Mouse (Mus musculus): Measurements from ENCODE around the gene Pithd1. TPM values are rescaled to one million over a fixed set of nuclear protein-coding genes. Genes with fewer than 3 reads are reported as not detected.
"Not testable (repeated sequence)": the region's sequence is repeated elsewhere in the genome, so short reads cannot be mapped to it uniquely, and the experiment has no call there.

Gene Pithd1
- polyA plus RNA-seq, 1 experiment from 2014 or later, result 73.2 TPM

GRCm38 (mm10) chr4:135981524-135982063 is 5.5 kb downstream of the Pithd1 start:
- H3K27ac ChIP-seq, result no peak overlapping the region
- H3K36me3 ChIP-seq, result peaks cover 85% of the 10 kb centered on the region
- WGBS, result 86% methylated on average over 7 of the region's 7 CpGs
- H3K4me3 ChIP-seq, result no peak overlapping the region
- DNase-seq (ENCODE audit: low spot score), result no peak
- no peaks in the 10 kb centered on the region for H3K27me3 ChIP-seq (ENCODE audit: low read depth, poor library complexity, severe bottlenecking)
- peaks cover 9% of the 10 kb centered on the region for H3K4me1 ChIP-seq
- no peaks in the 10 kb centered on the region for H3K9me3 ChIP-seq (replicated peaks)

DNA sequence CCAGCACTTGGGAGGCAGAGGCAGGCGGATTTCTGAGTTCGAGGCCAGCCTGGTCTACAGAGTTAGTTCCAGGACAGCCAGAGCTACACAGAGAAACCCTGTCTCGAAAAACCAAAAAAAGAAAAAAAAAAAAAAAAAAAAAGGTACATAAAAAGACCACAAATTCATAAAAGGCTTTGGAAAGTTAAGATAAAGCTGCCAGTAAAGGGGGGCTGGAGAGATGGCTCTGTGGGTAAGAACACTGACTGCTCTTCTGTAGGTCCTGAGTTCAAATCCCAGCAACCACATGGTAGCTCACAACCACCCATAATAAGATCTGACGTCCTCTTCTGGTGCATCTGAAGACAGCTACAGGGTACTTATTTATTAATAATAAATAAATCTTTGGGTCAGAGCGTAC is 6.8 kb downstream of the Pithd1 start:
- 94% methylated on average over 5 of the region's 5 CpGs for WGBS
- DNase-seq (ENCODE audit: low spot score); H3K4me3 ChIP-seq; H3K27ac ChIP-seq; H3K27me3 ChIP-seq (ENCODE audit: low read depth, poor library complexity, severe bottlenecking); H3K4me1 ChIP-seq; H3K9me3 ChIP-seq (replicated peaks): not testable (repeated sequence)
- H3K36me3 ChIP-seq, result peaks cover 93% of the 10 kb centered on the region

DNA sequence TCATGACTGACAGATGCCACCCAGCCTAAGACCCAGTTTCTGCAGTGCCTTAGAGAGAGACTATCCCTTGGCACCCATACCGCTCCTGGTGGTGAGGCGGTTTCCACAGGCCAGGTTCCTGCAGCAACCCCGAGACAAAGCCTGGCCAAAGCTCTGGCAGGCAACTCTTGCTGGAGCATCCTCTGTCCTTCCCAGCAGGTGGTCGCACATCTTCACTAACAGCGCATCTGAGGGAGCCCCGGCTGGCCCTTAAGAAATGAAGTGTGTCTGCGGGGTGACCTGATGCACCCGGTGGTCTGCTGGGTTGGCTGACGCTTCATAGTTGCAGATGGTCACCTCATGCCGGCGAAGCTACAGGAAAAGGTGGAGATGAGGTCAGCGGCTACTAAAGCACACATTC is 10.9 kb downstream of the Pithd1 start:
- Histone ChIP-seq H3K27ac (no peak overlapping the region), H3K27me3 (ENCODE audit: low read depth, poor library complexity, severe bottlenecking) (no peaks in the 10 kb centered on the region), H3K4me3 (no peak overlapping the region), H3K9me3 (replicated peaks) (no peaks in the 10 kb centered on the region), H3K36me3 (peaks cover 65% of the 10 kb centered on the region), H3K4me1 (peaks cover 19% of the 10 kb centered on the region)
- 93% methylated on average over 12 of the region's 12 CpGs for WGBS
- DNase-seq (ENCODE audit: low spot score), result no peak

DNA sequence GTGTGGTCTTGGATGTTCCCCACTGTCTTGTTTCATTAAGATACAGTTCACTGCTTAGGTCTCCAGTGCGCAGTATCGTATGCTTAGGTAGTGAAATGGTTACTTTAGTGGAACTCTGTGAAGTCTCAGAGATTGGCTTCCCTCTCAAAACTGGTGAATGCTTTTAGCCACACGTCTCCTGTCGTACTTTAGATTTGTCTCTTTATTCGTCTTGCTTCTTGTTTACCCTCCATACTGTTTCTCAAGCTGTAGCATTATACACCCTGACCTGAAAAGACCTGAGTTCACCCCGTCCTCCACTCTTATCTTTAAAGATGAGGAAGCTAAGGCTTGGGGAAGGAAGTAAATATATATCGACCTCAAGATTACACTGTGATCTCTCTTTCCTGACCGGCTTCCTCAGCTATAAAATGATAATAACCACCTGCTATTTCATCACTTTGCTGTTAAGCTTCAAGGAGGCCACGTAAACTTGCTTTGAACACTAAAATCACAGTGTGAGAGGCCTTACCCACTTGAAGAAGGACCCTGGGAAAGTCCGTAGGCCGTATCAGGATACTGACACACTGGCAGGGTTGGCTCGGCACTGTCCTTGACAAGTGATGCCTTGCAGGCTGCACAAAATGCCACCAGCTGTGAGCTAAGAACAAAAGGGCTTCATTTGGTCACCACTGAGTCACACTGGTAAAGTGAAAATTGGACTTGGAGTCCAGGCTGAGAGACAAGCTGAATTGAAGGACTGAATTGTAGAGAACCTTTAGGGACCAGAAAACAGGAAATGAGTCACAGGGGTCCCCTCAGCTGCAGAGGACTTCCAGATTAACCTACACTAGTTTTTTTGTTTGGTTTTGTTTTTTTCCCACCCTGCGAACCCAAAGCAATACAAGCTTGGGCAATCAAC is 13.9 kb downstream of the Pithd1 start:
- Histone ChIP-seq H3K27ac (peak overlapping the region; percentile 91), H3K9me3 (replicated peaks) (no peaks in the 10 kb centered on the region), H3K27me3 (ENCODE audit: low read depth, poor library complexity, severe bottlenecking) (no peaks in the 10 kb centered on the region), H3K36me3 (peaks cover 69% of the 10 kb centered on the region), H3K4me3 (peak overlapping the region; percentile 98), H3K4me1 (peaks cover 33% of the 10 kb centered on the region)
- no peak for DNase-seq (ENCODE audit: low spot score)
- WGBS, result 74% methylated on average over 13 of the region's 13 CpGs

- no peaks in the 10 kb centered on the region for H3K27me3 ChIP-seq (ENCODE audit: low read depth, poor library complexity, severe bottlenecking)
- peak; percentile 89 for DNase-seq (ENCODE audit: low spot score)
Observed at GRCm38 (mm10) chr4:135972556-135972906, 14.5 kb downstream of the Pithd1 start, which contains the start of gene Lypla2. Gene Lypla2 (minus strand): TSS chr4:135972626.

GRCm38 (mm10) chr4:135971805-135972555 is 15.1 kb downstream of the Pithd1 start:
- 1% methylated on average over 35 of the region's 35 CpGs for WGBS
- peak overlapping the region; percentile 91 for H3K27ac ChIP-seq
- no peaks in the 10 kb centered on the region for H3K27me3 ChIP-seq (ENCODE audit: low read depth, poor library complexity, severe bottlenecking)
- peaks cover 71% of the 10 kb centered on the region for H3K36me3 ChIP-seq
- DNase-seq (ENCODE audit: low spot score), result no peak
- no peaks in the 10 kb centered on the region for H3K9me3 ChIP-seq (replicated peaks)
- peak overlapping the region; percentile 98 for H3K4me3 ChIP-seq
- H3K4me1 ChIP-seq, result peaks cover 34% of the 10 kb centered on the region

More at GRCm38 (mm10) chr4:135972556-135972906, 14.5 kb downstream of the Pithd1 start, which contains the start of gene Lypla2:
- Histone ChIP-seq H3K4me1 (peaks cover 34% of the 10 kb centered on the region), H3K27ac (peak within 1 kb of the TSS; percentile 91), H3K4me3 (peak within 1 kb of the TSS; percentile 98), H3K36me3 (peaks cover 71% of the 10 kb centered on the region), H3K9me3 (replicated peaks) (no peaks in the 10 kb centered on the region)
- WGBS, result 2% methylated on average over 19 of the region's 19 CpGs

DNA sequence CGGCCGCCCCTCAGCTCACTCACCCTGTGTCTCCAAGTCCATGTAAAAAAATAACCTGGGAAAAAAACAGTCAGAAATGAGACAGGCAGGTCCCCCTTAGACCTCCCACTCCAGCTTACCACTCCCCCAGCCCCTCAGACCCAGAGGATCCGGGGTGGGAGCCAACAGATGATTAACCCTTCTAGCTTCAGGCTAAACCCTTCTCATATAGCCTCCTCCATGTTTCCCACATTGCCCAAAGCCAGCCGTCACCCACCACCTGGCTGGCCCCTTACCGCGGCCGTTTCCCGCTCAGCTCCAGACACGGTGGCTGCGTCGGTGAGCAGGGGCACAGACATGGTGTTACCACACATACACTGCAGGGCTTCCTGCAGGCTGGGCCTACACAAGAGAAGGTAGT is 16.5 kb downstream of the Pithd1 start:
- no peak overlapping the region for H3K27ac ChIP-seq

GRCm38 (mm10) chr4:135969070-135969750 is 17.9 kb downstream of the Pithd1 start:
- Histone ChIP-seq H3K36me3 (peaks cover 65% of the 10 kb centered on the region), H3K4me3 (no peak overlapping the region), H3K9me3 (replicated peaks) (no peaks in the 10 kb centered on the region), H3K27ac (0 out of 2 replicates have a peak overlapping the region, but pooled peaks have one; percentile 58), H3K27me3 (ENCODE audit: low read depth, poor library complexity, severe bottlenecking) (peaks cover 5% of the 10 kb centered on the region; the same call in 1 of the 2 replicates), H3K4me1 (peaks cover 46% of the 10 kb centered on the region)
- DNase-seq (ENCODE audit: low spot score), result no peak
- WGBS, result 94% methylated on average over 13 of the region's 13 CpGs

More for the DNA sequence above, 16.5 kb downstream of the Pithd1 start:
- Histone ChIP-seq H3K9me3 (replicated peaks) (no peaks in the 10 kb centered on the region), H3K4me3 (no peak overlapping the region), H3K36me3 (peaks cover 71% of the 10 kb centered on the region), H3K4me1 (peaks cover 34% of the 10 kb centered on the region), H3K27me3 (ENCODE audit: low read depth, poor library complexity, severe bottlenecking) (no peaks in the 10 kb centered on the region)
- no peak for DNase-seq (ENCODE audit: low spot score)
- 91% methylated on average over 11 of the region's 11 CpGs for WGBS

DNA sequence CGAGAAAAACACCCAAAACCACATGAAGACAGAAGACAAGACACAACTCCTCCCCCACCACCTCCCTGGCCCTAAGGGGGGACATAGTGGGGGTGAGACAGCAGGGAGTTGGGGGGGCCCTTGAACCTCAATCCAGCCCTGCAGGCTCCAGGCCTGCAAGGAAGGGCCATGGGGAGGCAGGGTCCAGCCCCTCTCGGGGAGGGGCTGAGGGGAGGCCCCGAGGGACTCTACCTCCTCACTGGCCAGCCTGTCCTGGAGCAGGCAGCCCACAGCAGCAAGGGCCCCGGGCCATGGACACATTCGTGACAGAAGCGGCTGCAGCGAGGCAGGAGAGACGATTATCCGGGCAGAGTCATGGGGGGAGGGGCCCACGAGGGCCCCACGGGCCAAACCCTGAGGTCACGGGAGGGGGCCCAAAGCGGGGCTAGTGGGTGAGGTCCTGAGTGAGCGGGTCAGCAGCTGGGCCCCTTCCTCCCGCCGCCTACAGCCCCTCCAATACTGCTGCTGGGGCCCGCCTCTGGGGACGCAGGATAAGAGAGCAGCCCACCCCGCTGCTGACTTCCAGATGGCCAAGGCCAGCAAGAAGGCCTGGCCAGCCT is 18.7 kb downstream of the Pithd1 start:
- Histone ChIP-seq H3K36me3 (peaks cover 63% of the 10 kb centered on the region), H3K4me1 (peaks cover 50% of the 10 kb centered on the region), H3K27me3 (ENCODE audit: low read depth, poor library complexity, severe bottlenecking) (peaks cover 5% of the 10 kb centered on the region; the same call in 1 of the 2 replicates), H3K4me3 (peak overlapping the region; percentile 11; the same call in 1 of the 2 replicates), H3K9me3 (replicated peaks) (no peaks in the 10 kb centered on the region), H3K27ac (peak overlapping the region; percentile 58; the same call in 1 of the 2 replicates)
- no peak for DNase-seq (ENCODE audit: low spot score)
- WGBS, result 74% methylated on average over 19 of the region's 19 CpGs

- Histone ChIP-seq H3K4me3 (no peak overlapping the region), H3K27ac (no peak overlapping the region), H3K4me1 (peaks cover 51% of the 10 kb centered on the region), H3K9me3 (replicated peaks) (no peaks in the 10 kb centered on the region), H3K27me3 (ENCODE audit: low read depth, poor library complexity, severe bottlenecking) (peaks cover 5% of the 10 kb centered on the region; the same call in 1 of the 2 replicates), H3K36me3 (peaks cover 64% of the 10 kb centered on the region)
- DNase-seq (ENCODE audit: low spot score), result no peak
- 92% methylated on average over 18 of the region's 18 CpGs for WGBS
Observed at GRCm38 (mm10) chr4:135967086-135967760, 19.8 kb downstream of the Pithd1 start.

DNA sequence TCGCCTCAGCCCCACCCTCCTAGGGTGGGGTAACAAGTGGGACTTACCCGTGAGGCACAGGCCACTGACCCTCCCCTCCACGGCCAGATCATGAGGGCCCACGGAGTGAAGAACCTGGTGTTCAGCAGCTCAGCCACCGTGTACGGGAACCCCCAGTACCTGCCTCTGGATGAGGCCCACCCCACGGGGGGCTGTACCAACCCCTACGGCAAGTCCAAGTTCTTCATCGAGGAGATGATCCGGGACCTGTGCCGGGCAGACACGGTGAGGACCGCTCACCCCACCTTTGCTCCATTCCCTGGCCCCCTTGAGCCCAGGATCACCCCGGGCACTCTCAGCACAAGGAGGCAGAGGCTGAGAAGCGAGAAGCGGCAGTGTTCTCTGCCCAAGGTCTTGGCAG is 20.8 kb downstream of the Pithd1 start:
- Histone ChIP-seq H3K4me3 (no peak overlapping the region), H3K9me3 (replicated peaks) (no peaks in the 10 kb centered on the region), H3K27ac (no peak overlapping the region), H3K27me3 (ENCODE audit: low read depth, poor library complexity, severe bottlenecking) (peaks cover 5% of the 10 kb centered on the region; the same call in 1 of the 2 replicates), H3K4me1 (peaks cover 42% of the 10 kb centered on the region), H3K36me3 (peaks cover 73% of the 10 kb centered on the region)
- DNase-seq (ENCODE audit: low spot score), result no peak
- WGBS, result 96% methylated on average over 16 of the region's 16 CpGs

Data from limb, embryonic 10.5 days (tissue).